Mouse (Mus musculus) liver, embryonic 16.5 days (tissue): Measurements from ENCODE around the gene Scarf1. TPM values are rescaled to one million over a fixed set of nuclear protein-coding genes. Genes with fewer than 3 reads are reported as not detected.

Experiments used
- ATAC-seq: fragments of 200-750 bp; cut with Nextera tagmentation; 2 replicates; pipeline ENCODE4 v1.8.0; 2017; ENCODE audit warnings: low read depth, mild to moderate bottlenecking, moderate number of reproducible peaks, moderate library complexity
- H3K27ac ChIP-seq: fragments of 300-500 bp; sonication (generic); 2 replicates; pipeline ENCODE4 v1.5.1; 2014; ENCODE audit warnings: mild to moderate bottlenecking, low read length
- H3K27me3 ChIP-seq: fragments of 300-500 bp; sonication (generic); 2 replicates; pipeline ENCODE4 v1.6.1; 2014; ENCODE audit warnings: low read depth, low read length, mixed read lengths; ENCODE audit not compliant: control insufficient read depth, insufficient read depth
- H3K36me3 ChIP-seq: fragments of 300-500 bp; sonication (generic); 2 replicates; pipeline ENCODE4 v1.6.1; 2014; ENCODE audit warnings: mild to moderate bottlenecking; ENCODE audit not compliant: control insufficient read depth, insufficient read depth
- H3K4me1 ChIP-seq: fragments of 300-500 bp; sonication (generic); 2 replicates; pipeline ENCODE4 v1.6.1; 2014; ENCODE audit warnings: low read depth, low read length, mixed read lengths; ENCODE audit not compliant: control insufficient read depth
- H3K4me2 ChIP-seq: fragments of 300-500 bp; sonication (generic); 2 replicates; pipeline ENCODE4 v1.6.1; 2014; ENCODE audit warnings: low read depth, low read length, mixed read lengths
- H3K4me3 ChIP-seq: fragments of 300-500 bp; sonication (generic); 2 replicates; pipeline ENCODE4 v1.5.1; 2014; ENCODE audit warnings: low read depth, mild to moderate bottlenecking, low read length
- H3K9ac ChIP-seq: fragments of 300-500 bp; sonication (generic); 2 replicates; pipeline ENCODE4 v1.6.1; 2014; ENCODE audit warnings: low read depth, low read length
- H3K9me3 ChIP-seq: fragments of 300-500 bp; sonication (generic); replicated peaks from 2 replicates; pipeline ENCODE4 v1.6.1; 2016; ENCODE audit warnings: low read length; ENCODE audit not compliant: control insufficient read depth
- WGBS: fragments of 180-500 bp; shearing (Covaris S2); extraction: QIAGEN DNeasy Blood & Tissue Kit; methylation state at CpG from one replicate; pipeline ENCODE4 v1.1.7; 2014; ENCODE audit not compliant: insufficient replicate concordance; 5-methylcytosine and 5-hydroxymethylcytosine counted together
- polyA plus RNA-seq: library from polyadenylated mRNA; unstranded; fragments of >200 nt; fragmentation: Nextera tagmentation; extraction: Ambion mirVana; gene quantifications from 2 replicates; pipeline ENCODE4 v1.2.1, GENCODE M21; 2015

Gene Scarf1
- polyA plus RNA-seq, 1 experiment from 2014 or later: 3.4 TPM

DNA sequence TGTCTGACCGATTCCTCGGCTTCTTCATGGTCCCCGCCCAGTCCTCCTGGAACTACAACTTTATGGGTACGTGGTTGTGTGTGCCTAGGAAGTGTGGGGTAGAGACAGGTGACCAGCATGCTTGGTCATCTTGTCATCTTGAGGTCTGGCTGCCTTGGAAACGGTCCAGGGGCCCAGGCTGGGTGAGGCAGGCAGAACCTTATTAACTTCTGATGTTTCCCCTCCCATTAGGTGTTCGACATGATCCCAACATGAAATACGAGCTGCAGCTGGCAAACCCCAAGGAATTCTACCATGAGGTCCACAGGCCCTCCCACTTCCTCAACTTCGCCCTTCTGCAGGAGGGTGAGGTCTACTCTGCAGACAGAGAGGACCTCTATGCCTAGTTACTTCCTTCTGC, 4.4 kb upstream of the Scarf1 start:
- Histone ChIP-seq H3K27me3 (no peaks in the 10 kb centered on the region), H3K9me3 (no peaks in the 10 kb centered on the region), H3K4me3 (no peak overlapping the region), H3K4me1 (peaks cover 23% of the 10 kb centered on the region), H3K36me3 (peaks cover 44% of the 10 kb centered on the region), H3K9ac (no peak overlapping the region), H3K4me2 (no peak overlapping the region), H3K27ac (peak overlapping the region; percentile 91)
- ATAC-seq: no peak
- 68% methylated on average over 8 of the region's 8 CpGs for WGBS

DNA sequence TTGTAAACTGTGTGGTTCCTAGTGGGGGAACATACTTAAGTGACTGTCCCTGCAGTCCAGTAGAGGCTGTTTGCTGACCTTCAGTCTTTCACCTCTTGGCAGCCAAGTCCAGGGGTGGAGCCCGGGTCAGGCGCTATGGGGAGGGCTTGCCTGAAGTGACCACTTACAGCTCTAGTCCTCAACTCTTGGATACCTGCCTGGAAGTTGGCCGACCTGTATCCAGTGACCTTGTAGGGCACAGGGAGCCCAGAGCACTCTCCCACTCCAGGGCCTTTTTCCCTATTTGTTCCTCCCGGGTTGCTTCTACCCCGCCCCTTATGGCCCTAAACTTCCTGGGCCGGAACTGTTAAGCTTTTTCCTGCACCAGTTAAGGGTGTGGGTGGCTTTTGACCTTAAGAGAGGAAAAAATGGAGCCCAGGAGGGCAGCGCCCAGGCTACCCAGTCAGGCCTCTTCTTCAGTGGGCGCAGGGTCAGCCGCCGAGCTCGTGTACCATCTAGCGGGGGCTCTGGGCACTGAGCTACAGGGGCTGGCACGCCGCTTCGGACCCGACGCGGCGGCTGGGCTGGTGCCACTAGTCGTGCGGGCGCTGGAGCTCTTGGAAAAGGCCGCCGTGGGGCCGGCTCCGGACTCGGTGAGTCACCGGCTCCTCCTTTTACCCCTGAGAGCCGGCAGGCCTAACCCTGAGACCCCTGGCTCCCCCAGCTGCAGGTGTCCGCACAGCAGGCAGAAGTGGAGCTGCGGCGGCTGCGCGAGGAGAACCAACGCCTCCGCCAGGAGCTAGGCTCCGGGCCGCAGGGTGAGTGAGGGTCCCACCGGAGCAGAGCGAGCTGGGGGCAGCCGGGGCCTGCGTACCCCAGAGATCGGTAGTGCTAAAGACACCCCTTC, 3.4 kb upstream of the Scarf1 start, which contains the start of gene Rilp:
TSS of gene Rilp (plus strand) at position 354 of the 886 bp plus-strand sequence.
- Histone ChIP-seq H3K9ac (peak within 1 kb of the TSS; percentile 75), H3K9me3 (no peaks in the 10 kb centered on the region), H3K4me1 (peaks cover 23% of the 10 kb centered on the region), H3K27ac (peak within 1 kb of the TSS; percentile 91), H3K36me3 (peaks cover 34% of the 10 kb centered on the region), H3K27me3 (no peaks in the 10 kb centered on the region), H3K4me2 (peak within 1 kb of the TSS; percentile 97), H3K4me3 (peak within 1 kb of the TSS; percentile 68)
- peak; percentile 82 for ATAC-seq
- WGBS: 4% methylated on average over 43 of the region's 43 CpGs

DNA sequence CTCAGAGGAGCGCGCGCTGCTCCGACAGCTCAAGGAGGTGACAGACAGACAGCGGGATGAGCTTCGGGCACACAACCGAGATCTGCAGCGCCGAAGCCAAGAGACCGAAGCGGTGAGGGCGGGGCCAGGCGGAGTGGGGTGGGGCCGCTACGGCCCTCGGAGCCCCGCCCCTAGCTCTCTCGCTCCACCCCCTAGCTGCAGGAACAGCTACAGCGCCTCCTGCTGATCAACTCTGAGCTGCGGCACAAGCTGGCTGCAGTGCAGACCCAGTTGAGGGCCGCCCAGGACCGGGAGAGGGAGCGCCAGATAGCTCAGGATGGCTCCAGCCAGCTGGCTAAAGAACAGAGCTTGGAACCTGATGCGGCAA, 2.7 kb upstream of the Scarf1 start:
- peak overlapping the region; percentile 75 for H3K9ac ChIP-seq
- no peaks in the 10 kb centered on the region for H3K9me3 ChIP-seq
- no peaks in the 10 kb centered on the region for H3K27me3 ChIP-seq
- WGBS: 2% methylated on average over 24 of the region's 24 CpGs
- H3K27ac ChIP-seq: peak overlapping the region; percentile 91
- H3K4me3 ChIP-seq: peak overlapping the region; percentile 68
- ATAC-seq: peak; percentile 81
- peaks cover 29% of the 10 kb centered on the region for H3K36me3 ChIP-seq
- H3K4me1 ChIP-seq: peaks cover 23% of the 10 kb centered on the region
- H3K4me2 ChIP-seq: peak overlapping the region; percentile 97

DNA sequence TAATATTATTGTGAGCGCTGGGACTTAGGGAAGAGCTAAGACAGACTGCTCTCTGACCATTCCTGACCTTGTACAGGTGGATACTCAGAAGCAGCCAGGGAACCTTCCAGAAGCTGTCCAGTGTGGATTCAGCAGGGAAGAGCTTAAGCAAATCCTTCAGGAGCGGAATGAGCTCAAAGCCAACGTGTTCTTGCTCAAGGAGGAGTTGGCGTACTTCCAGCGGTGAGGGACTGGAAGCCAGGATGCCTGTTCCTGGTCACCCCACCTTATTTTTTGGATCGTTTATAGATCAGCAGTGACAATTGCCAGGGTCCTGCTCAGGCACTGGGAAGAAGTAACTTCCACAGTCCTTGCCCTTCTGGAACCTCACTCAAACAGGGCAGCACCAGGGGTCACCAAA, 2.1 kb upstream of the Scarf1 start:
- H3K4me2 ChIP-seq: no peak overlapping the region
- no peak overlapping the region for H3K9ac ChIP-seq
- H3K4me3 ChIP-seq: no peak overlapping the region
- H3K4me1 ChIP-seq: peaks cover 23% of the 10 kb centered on the region
- ATAC-seq: no peak
- H3K9me3 ChIP-seq: no peaks in the 10 kb centered on the region
- no peaks in the 10 kb centered on the region for H3K27me3 ChIP-seq
- no peak overlapping the region for H3K27ac ChIP-seq
- peaks cover 23% of the 10 kb centered on the region for H3K36me3 ChIP-seq
- WGBS: 86% methylated on average over 6 of the region's 6 CpGs

DNA sequence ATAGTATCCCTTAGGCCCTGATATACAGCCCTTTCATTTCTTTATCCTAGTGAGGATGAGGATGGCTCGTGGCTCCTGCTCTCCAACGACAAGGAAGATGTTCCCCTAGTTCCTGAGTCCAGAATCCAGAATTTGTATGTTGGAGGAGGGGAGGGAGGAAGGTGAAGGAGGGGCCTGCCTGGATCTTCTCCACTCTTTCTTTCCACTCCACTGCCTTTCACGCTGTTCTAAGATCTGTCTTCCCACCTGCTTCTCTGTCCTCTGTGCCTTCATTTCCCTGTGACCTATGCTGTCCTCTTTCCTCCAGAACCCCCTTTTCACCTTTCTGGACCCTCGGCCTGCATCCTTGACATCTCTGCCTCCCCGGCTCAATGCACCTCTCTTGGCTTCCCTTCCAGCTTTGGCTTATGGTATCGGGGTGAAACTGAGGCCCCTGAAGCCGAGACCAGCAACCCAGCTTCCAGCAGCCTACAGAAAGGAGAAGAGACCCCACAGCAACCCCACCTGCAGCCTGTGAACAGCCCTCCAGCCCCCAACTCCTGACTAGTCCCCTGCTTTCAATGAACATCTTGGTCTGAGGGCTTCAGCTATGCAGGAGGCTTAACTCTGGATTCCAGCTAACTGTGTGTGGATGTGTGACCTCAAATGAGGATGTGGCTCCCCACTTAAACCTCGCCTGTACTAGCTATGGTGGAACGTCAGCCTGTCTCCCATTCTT, 880 bp upstream of the Scarf1 start:
- no peak overlapping the region for H3K9ac ChIP-seq
- H3K9me3 ChIP-seq: no peaks in the 10 kb centered on the region
- no peaks in the 10 kb centered on the region for H3K27me3 ChIP-seq
- no peak overlapping the region for H3K27ac ChIP-seq
- ATAC-seq: no peak
- H3K4me1 ChIP-seq: peaks cover 23% of the 10 kb centered on the region
- 54% methylated on average over 9 of the region's 9 CpGs for WGBS
- no peak overlapping the region for H3K4me3 ChIP-seq
- H3K4me2 ChIP-seq: no peak overlapping the region
- peaks cover 18% of the 10 kb centered on the region for H3K36me3 ChIP-seq

DNA sequence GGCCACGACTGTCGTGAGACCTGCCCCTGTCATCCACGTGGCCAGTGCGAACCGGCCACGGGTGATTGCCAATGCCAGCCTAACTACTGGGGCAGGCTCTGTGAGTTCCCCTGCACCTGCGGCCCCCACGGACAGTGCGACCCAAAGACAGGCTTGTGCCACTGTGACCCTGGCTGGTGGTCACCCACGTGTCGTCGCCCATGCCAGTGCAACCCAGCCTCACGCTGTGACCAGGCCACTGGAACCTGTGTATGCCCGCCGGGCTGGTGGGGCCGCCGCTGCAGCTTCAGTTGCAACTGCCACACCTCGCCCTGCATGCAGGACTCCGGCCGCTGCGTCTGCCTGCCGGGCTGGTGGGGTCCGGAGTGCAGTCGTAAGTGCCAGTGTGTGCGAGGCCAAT, 1.8 kb downstream of the Scarf1 start:
- H3K9ac ChIP-seq: no peak overlapping the region
- WGBS: 86% methylated on average over 25 of the region's 25 CpGs
- no peaks in the 10 kb centered on the region for H3K36me3 ChIP-seq
- H3K4me2 ChIP-seq: no peak overlapping the region
- H3K27ac ChIP-seq: no peak overlapping the region
- no peak for ATAC-seq
- peaks cover 8% of the 10 kb centered on the region for H3K4me1 ChIP-seq
- no peaks in the 10 kb centered on the region for H3K9me3 ChIP-seq
- H3K27me3 ChIP-seq: no peaks in the 10 kb centered on the region
- H3K4me3 ChIP-seq: no peak overlapping the region

DNA sequence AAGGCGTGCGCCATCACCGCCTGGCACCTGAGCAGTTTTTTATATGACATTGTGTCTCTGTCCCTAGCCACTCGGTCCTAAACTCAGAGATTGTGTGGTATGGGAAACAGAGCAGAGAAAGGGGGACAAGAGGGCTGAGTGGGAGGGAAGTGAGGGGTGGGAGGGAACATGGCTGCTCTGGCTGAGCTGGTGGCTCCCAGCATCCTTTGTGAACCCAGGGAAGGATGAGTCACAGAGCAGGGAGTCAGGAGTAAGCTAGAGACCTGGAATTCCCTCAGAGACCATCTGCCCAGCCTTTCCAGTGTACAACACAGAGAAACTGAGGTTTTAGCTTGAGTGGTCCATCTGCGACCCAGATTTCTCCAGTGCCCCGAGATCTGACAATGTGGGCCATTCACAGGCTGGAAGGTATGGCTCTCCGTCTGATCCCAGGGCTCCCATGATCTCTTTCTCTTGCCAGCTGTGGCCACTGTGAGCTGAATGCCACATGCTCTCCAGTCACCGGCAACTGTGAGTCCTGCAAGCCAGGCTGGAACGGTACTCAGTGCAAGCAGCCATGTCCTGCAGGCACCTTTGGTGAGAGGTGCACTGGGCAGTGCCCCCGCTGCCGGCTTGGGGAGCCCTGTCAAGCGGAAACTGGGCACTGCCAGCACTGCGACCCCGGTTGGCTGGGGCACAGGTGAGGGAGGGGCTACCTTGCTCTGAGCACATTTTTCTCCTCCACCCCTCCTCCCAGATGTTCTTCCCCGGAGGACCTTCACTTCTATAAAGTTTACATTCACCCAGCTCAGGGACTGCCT, 6.7 kb downstream of the Scarf1 start:
- Histone ChIP-seq H3K36me3 (no peaks in the 10 kb centered on the region), H3K4me2 (no peak overlapping the region), H3K4me1 (no peaks in the 10 kb centered on the region), H3K27ac (no peak overlapping the region), H3K9ac (no peak overlapping the region), H3K27me3 (no peaks in the 10 kb centered on the region), H3K9me3 (no peaks in the 10 kb centered on the region), H3K4me3 (no peak overlapping the region)
- WGBS: 70% methylated on average over 15 of the region's 15 CpGs
- no peak for ATAC-seq

DNA sequence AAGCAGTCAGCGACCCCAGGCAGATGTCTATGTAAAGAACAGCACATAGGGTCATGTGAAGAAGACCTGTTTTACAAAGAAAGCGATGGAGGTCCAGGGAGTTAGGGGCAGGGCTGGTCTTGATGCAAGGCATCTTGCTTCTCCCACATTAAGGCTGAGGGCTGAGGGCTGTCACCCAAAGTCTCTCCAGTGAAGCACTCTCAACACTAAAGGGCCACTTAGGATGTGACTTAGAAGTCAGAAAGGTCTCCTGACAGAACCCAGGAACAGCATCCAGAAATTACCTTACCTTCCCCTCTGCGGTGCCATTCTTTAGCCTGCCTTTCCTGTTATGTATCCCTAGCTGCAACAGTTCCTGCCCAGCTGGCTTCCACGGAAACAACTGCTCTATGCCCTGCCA, 8.3 kb downstream of the Scarf1 start:
- no peak overlapping the region for H3K9ac ChIP-seq
- 73% methylated on average over 4 of the region's 4 CpGs for WGBS
- ATAC-seq: no peak

More for the DNA sequence above, 8.3 kb downstream of the Scarf1 start:
- Histone ChIP-seq H3K27ac (no peak overlapping the region), H3K4me1 (no peaks in the 10 kb centered on the region), H3K9me3 (no peaks in the 10 kb centered on the region), H3K27me3 (no peaks in the 10 kb centered on the region), H3K4me2 (no peak overlapping the region), H3K4me3 (no peak overlapping the region), H3K36me3 (no peaks in the 10 kb centered on the region)
